Mouse (Mus musculus): ENCODE data around the gene Rcan1.
A peak's percentile ranks its signal among the peaks of the same experiment; 100 is the strongest.

Gene Rcan1

DNA sequence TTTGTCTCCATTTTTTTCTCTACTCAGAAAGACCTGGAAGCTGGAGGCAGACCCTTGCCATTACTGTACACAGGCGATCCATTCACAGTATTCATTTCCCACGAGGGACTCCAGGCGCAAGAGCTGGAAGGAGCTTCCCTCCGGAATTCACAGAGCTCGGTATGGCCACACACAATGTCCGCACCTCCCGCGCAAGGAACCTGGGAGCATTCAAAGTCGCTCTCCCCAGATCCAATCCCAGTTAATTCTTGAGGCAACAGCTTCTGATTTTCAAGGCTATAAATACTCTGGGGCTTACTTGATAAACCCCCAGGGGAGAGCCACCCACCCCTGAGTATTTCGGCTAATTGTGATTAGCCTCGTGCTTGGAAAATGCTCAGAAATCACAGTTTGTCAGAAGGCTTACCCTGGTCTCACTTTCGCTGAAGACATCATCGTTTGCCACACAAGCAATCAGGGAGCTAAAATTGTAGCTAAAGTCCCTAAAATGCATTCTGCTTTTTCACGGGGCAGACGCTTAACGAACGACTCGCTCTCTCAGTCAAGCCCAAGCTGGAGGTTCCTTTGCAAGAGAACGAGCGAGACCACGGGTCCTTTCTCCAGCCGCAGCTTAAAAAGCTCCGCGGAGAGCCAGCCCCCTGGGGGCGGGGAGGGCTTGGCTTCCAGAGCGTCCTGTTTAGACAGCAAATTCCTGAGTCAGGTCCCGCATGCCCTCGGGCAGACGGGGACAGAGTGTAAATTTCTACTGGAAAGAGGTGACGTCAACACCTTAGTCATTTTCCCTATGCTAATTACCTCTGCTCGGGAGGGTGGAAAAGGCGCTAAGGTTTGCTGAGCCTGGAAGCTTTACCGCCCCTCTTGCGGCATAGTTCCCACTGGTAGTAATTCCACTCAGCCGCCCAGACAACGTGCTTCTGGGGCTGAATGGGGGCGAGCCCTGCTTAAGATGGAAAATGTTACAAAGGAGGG lies 70.9 kb downstream of the Rcan1 start:
- peak in 1 of 2 experiments; percentile 35 for DNase-seq (ENCODE audit: low spot score in 2 of 2)

GRCm38 (mm10) chr16:92398574-92399118 lies 72.0 kb downstream of the Rcan1 start:
- DNase-seq (ENCODE audit: low spot score in 2 of 2) = no peak

DNA sequence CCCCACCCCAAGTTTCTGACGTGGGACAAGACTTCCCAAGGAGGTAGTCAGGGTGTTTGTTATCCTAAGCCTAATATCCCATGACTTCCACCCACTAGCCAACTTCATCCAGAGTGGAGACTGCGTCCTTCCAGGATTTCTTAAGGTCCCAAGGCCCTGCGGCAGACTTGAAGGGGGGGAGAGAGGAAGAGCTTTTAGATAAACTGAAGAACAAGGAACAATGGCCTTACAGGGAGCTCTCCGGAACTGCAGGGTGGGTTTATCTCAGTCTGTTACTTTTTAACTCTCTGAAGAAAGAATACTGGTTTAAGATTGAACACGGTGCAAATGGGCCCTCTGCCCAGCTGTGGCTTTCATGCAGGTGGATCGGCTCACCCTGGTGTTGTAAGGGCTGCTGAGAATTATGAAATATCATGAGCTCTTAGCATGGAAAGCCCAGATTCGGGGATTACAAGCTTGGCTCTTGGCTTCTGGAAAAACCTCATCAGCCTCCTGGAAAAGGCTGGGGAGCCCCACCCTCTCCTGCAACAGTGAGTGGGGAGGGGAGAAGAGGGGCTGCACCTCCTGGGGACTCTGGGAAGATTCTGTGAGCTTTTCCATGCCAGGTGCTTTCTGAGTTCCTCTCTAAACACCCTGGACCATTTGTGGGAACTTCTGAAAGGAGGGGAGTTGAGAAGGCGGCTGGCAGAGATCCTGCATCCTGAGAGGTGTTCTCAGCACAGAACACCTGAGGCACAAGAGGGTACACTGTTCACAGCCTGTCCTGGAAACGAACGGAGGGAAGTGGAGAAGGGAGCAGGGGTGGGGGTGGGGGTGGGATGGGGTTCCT lies 72.7 kb downstream of the Rcan1 start:
- DNase-seq (ENCODE audit: low spot score in 2 of 2) = no peak

- DNase-seq (ENCODE audit: low spot score in 2 of 2) = no peak
Measured at GRCm38 (mm10) chr16:92393732-92394131, 76.9 kb downstream of the Rcan1 start.

GRCm38 (mm10) chr16:92387692-92388091 lies 83.0 kb downstream of the Rcan1 start:
- no peak for DNase-seq (ENCODE audit: low spot score in 2 of 2)

DNA sequence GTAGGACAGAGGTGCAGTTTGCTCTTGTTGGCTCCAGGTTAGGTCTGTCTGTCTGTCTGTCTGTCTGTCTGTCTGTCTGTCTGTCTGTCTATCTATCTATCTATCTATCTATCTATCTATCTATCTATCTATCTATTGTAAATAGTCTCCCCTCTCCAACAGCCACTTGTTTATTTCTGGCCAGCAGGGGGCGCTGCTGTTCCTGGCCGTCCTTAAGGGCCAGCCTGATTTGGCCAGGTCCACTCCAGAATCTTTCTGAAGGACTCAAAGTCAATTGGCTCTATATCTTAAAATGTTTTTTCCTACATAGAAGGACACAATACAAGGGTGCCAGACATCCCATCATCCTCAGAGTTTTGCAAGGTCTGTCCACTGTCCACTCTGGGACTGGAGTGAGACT lies 85.6 kb downstream of the Rcan1 start:
- DNase-seq (ENCODE audit: low spot score in 2 of 2) = peak; percentile 54 to 88

GRCm38 (mm10) chr16:92383412-92383811 lies 87.3 kb downstream of the Rcan1 start:
- DNase-seq (ENCODE audit: low spot score in 2 of 2) = no peak

DNA sequence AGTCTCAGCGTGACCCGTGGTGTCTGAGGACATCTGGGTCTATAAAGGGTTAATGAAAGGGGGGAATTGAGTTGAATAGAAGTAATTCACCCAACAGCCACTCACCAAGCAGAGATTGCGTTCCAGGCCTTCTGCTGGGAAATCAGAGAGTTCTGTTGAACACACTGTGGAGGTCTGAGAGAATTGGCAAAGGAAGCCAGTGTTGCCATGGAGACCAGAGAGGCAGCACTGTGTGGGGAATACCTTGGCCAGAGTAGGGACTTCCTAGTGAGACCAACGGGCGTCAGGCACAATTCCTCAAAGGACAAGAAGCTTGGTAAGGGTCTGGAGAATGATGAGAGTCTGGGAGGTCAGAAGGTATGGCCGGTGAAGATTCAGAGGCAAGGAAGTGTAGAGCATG lies 88.2 kb downstream of the Rcan1 start:
- DNase-seq (ENCODE audit: low spot score in 2 of 2) = no peak

DNA sequence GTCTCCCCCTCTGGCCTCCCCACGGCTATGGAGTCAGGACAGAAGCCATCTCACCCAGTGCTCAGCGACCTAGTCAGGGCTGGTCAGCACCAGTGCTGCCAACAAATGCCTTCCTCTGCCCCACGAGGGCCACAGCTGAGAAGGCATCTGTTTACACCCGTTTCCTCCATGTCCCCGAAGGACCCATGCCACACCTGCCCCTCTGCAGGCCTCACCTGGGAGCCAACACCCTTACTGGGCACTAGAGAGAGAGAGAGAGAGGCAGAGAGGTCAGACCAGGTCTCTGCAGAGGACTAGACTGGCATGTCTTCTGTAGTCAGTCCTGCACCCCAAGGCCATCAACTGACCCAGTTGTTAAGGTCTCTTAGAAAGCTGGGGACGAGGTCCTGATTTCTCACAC lies 89.6 kb downstream of the Rcan1 start:
- no peak for DNase-seq (ENCODE audit: low spot score in 2 of 2)

- DNase-seq (ENCODE audit: low spot score in 2 of 2) = no peak
Measured at GRCm38 (mm10) chr16:92376976-92377375, 93.7 kb downstream of the Rcan1 start.

- DNase-seq (ENCODE audit: low spot score in 2 of 2) = no peak
Measured at GRCm38 (mm10) chr16:92371623-92372022, 99.0 kb downstream of the Rcan1 start.

DNA sequence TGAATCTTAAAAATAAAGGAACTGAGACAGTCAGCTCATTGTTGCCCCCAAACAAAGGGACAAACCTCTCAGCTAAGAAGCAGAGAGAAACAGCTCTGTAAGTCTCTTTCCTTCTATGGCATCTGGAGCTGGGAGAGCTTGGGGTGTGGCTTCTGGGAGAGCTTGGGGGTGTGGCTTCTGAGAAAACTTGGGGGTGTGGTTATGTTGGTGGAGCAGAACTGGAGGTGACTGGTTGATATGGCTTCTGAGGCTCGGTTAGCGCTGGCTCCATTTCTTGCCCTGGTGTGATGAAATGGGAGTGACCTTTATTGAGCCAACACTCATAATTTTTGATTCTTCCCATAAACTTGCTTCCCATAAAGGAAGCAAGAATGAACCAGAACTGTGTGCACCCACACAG lies 101.4 kb downstream of the Rcan1 start:
- DNase-seq (ENCODE audit: low spot score in 2 of 2) = no peak

DNA sequence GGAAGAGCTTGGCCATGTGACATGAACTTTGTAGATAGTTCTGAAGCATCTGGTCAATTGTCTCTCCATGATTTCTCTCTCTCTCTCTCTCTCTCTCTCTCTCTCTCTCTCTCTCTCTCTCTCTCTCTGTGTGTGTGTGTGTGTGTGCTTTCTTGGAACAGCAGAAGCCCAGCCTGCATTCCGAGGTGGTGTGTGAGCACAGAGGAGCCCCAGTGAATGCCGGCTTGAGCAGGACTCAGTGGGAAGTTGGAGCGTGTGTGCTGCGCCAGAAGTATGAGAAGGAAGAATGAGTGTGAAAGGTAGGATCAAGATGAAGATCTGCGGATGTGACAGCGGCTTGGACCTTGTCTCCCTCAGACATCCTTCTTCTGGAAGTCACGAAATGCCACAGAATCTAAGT lies 105.2 kb downstream of the Rcan1 start:
- DNase-seq (ENCODE audit: low spot score in 2 of 2) = no peak

GRCm38 (mm10) chr16:92360711-92361110 lies 110.0 kb downstream of the Rcan1 start:
- no peak for DNase-seq (ENCODE audit: low spot score in 2 of 2)

- DNase-seq (ENCODE audit: low spot score in 2 of 2) = no peak
Measured at GRCm38 (mm10) chr16:92359229-92359628, 111.4 kb downstream of the Rcan1 start, which contains the start of gene Kcne1. Kcne1 (minus strand) TSS chr16:92359468.

- DNase-seq (ENCODE audit: low spot score in 2 of 2) = no peak
Measured at GRCm38 (mm10) chr16:92358734-92359133, 111.9 kb downstream of the Rcan1 start.

GRCm38 (mm10) chr16:92357566-92357965 lies 113.1 kb downstream of the Rcan1 start:
- no peak for DNase-seq (ENCODE audit: low spot score in 2 of 2)

GRCm38 (mm10) chr16:92357023-92357422 lies 113.6 kb downstream of the Rcan1 start:
- DNase-seq (ENCODE audit: low spot score in 2 of 2) = no peak

- no peak for DNase-seq (ENCODE audit: low spot score in 2 of 2)
Measured at GRCm38 (mm10) chr16:92355982-92356381, 114.7 kb downstream of the Rcan1 start.

GRCm38 (mm10) chr16:92355366-92355765 lies 115.3 kb downstream of the Rcan1 start:
- DNase-seq (ENCODE audit: low spot score in 2 of 2) = no peak

- DNase-seq (ENCODE audit: low spot score in 2 of 2) = no peak
Measured at GRCm38 (mm10) chr16:92353897-92354296, 116.8 kb downstream of the Rcan1 start.

DNA sequence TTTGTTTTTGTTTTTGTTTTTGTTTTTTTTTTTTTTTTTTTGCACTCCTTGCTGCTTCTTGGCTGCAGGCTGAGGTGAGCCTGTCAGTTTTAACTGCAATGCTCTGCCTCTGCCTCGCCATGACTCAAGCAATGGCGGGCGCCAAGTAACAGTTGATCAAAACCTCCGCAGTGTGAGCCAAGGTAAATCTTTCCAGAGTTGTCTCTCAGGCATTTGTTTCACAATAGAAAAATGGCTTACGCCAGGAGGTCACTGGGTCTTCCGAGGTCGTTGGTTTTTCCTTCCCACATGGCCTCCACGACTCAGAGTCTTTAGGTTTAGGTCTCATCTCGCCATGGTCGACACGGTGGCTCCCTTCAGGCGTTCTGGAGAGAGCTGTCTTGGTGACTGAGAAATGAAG lies 117.4 kb downstream of the Rcan1 start:
- no peak for DNase-seq (ENCODE audit: low spot score in 2 of 2)
